Mouse (Mus musculus): ENCODE measurements around the gene Polr3h. TPM values are rescaled to one million over a fixed set of nuclear protein-coding genes. Genes with fewer than 3 reads are reported as not detected.

Polr3h gene
- polyA plus RNA-seq, 1 experiment: 164 TPM

- TF ChIP-seq CTCF (IDR thresholded peaks at IDR 0.05; ENCODE audit: control insufficient read depth, insufficient read depth, insufficient read length) (peak; percentile 35), CEBPB (IDR thresholded peaks at IDR 0.05; ENCODE audit: low read depth) (peak; percentile 16), USF1 (IDR thresholded peaks at IDR 0.05; ENCODE audit: low read depth) (no peak)
- peaks cover 96% of the 10 kb centered on the region for H3K36me3 ChIP-seq (ENCODE audit: control insufficient read depth, insufficient read depth)
Measured at GRCm38 (mm10) chr15:81904939-81905338, 21.1 kb downstream of the Polr3h start.

DNA sequence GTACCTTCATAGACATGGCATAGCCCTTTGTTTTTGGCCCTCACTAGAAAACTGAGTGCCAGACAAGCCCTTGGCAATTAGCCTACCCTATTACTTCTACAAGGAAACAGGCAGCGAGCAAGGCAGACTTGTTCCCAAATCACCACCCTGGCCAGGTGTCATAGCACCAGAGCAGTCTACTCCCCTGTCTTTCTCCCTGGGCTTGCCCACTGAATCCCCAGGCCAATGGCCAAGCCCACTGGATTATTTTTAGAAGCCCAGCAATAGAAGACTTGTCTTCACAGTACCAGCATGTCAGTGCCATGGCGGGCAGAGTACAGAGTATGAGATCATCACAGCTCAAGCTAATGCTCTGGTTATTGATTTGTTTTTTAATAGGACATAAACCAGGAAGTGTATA is 27.3 kb downstream of the Polr3h start:
- Histone ChIP-seq H3K79me2 (ENCODE audit: control insufficient read depth, insufficient read depth) (no peaks in the 10 kb centered on the region), H3K27me3 (ENCODE audit: control insufficient read depth, insufficient read depth, insufficient read length) (no peaks in the 10 kb centered on the region), H3K36me3 (ENCODE audit: control insufficient read depth, insufficient read depth) (peaks cover 87% of the 10 kb centered on the region), H3K79me3 (ENCODE audit: low read depth) (no peaks in the 10 kb centered on the region), H3K4me3 (ENCODE audit: insufficient read depth, poor library complexity, severe bottlenecking) (no peak overlapping the region), H3ac (ENCODE audit: control insufficient read depth, insufficient read length, low read depth) (no peak overlapping the region)
- TF ChIP-seq CEBPB (IDR thresholded peaks at IDR 0.05; ENCODE audit: low read depth) (no peak), CTCF (IDR thresholded peaks at IDR 0.05; ENCODE audit: control insufficient read depth, insufficient read depth, insufficient read length) (no peak), MYOG (IDR thresholded peaks at IDR 0.05; ENCODE audit: control insufficient read depth, extremely low read depth, insufficient read length) (no peak), USF1 (IDR thresholded peaks at IDR 0.05; ENCODE audit: low read depth) (no peak), MYOD1 (IDR thresholded peaks at IDR 0.05; ENCODE audit: control insufficient read depth, insufficient read length, low read depth) (no peak), MAX (IDR thresholded peaks at IDR 0.05) (no peak), FOSL1 (IDR thresholded peaks at IDR 0.05; ENCODE audit: insufficient read depth, low read length, poor library complexity, severe bottlenecking) (no peak)

More at GRCm38 (mm10) chr15:81904939-81905338, 21.1 kb downstream of the Polr3h start:
- Histone ChIP-seq H3ac (ENCODE audit: control insufficient read depth, insufficient read length, low read depth) (no peak overlapping the region), H3K79me2 (ENCODE audit: control insufficient read depth, insufficient read depth) (no peaks in the 10 kb centered on the region), H3K79me3 (ENCODE audit: low read depth) (no peaks in the 10 kb centered on the region), H3K4me3 (ENCODE audit: insufficient read depth, poor library complexity, severe bottlenecking) (no peak overlapping the region), H3K27me3 (ENCODE audit: control insufficient read depth, insufficient read depth, insufficient read length) (no peaks in the 10 kb centered on the region)

GRCm38 (mm10) chr15:81897607-81898285 is 28.3 kb downstream of the Polr3h start:
- peaks cover 86% of the 10 kb centered on the region for H3K36me3 ChIP-seq (ENCODE audit: control insufficient read depth, insufficient read depth)
- TF ChIP-seq MAX (IDR thresholded peaks at IDR 0.05) (no peak), CTCF (IDR thresholded peaks at IDR 0.05; ENCODE audit: control insufficient read depth, insufficient read depth, insufficient read length) (no peak), USF1 (IDR thresholded peaks at IDR 0.05; ENCODE audit: low read depth) (no peak), MYOD1 (IDR thresholded peaks at IDR 0.05; ENCODE audit: control insufficient read depth, insufficient read length, low read depth) (no peak), MYOG (IDR thresholded peaks at IDR 0.05; ENCODE audit: control insufficient read depth, extremely low read depth, insufficient read length) (no peak), CEBPB (IDR thresholded peaks at IDR 0.05; ENCODE audit: low read depth) (no peak), FOSL1 (IDR thresholded peaks at IDR 0.05; ENCODE audit: insufficient read depth, low read length, poor library complexity, severe bottlenecking) (no peak)

GRCm38 (mm10) chr15:81896407-81896806 is 29.6 kb downstream of the Polr3h start:
- Histone ChIP-seq H3ac (ENCODE audit: control insufficient read depth, insufficient read length, low read depth) (no peak overlapping the region), H3K4me3 (ENCODE audit: insufficient read depth, poor library complexity, severe bottlenecking) (no peak overlapping the region), H3K36me3 (ENCODE audit: control insufficient read depth, insufficient read depth) (peaks cover 86% of the 10 kb centered on the region), H3K79me2 (ENCODE audit: control insufficient read depth, insufficient read depth) (no peaks in the 10 kb centered on the region), H3K79me3 (ENCODE audit: low read depth) (no peaks in the 10 kb centered on the region), H3K27me3 (ENCODE audit: control insufficient read depth, insufficient read depth, insufficient read length) (no peaks in the 10 kb centered on the region)
- no peak for TF ChIP-seq FOSL1 (IDR thresholded peaks at IDR 0.05; ENCODE audit: insufficient read depth, low read length, poor library complexity, severe bottlenecking)
- TF ChIP-seq MAX (IDR thresholded peaks at IDR 0.05): no peak
- TF ChIP-seq MYOD1 (IDR thresholded peaks at IDR 0.05; ENCODE audit: control insufficient read depth, insufficient read length, low read depth): no peak
- TF ChIP-seq MYOG (IDR thresholded peaks at IDR 0.05; ENCODE audit: control insufficient read depth, extremely low read depth, insufficient read length): no peak

More at GRCm38 (mm10) chr15:81897607-81898285, 28.3 kb downstream of the Polr3h start:
- no peak overlapping the region for H3ac ChIP-seq (ENCODE audit: control insufficient read depth, insufficient read length, low read depth)
- H3K27me3 ChIP-seq (ENCODE audit: control insufficient read depth, insufficient read depth, insufficient read length): no peaks in the 10 kb centered on the region
- H3K4me3 ChIP-seq (ENCODE audit: insufficient read depth, poor library complexity, severe bottlenecking): no peak overlapping the region
- no peaks in the 10 kb centered on the region for H3K79me3 ChIP-seq (ENCODE audit: low read depth)
- no peaks in the 10 kb centered on the region for H3K79me2 ChIP-seq (ENCODE audit: control insufficient read depth, insufficient read depth)

- peaks cover 93% of the 10 kb centered on the region for H3K36me3 ChIP-seq (ENCODE audit: control insufficient read depth, insufficient read depth)
- H3K4me3 ChIP-seq (ENCODE audit: insufficient read depth, poor library complexity, severe bottlenecking): no peak overlapping the region
- no peaks in the 10 kb centered on the region for H3K27me3 ChIP-seq (ENCODE audit: control insufficient read depth, insufficient read depth, insufficient read length)
- no peaks in the 10 kb centered on the region for H3K79me3 ChIP-seq (ENCODE audit: low read depth)
- TF ChIP-seq USF1 (IDR thresholded peaks at IDR 0.05; ENCODE audit: low read depth): no peak
- no peak for TF ChIP-seq FOSL1 (IDR thresholded peaks at IDR 0.05; ENCODE audit: insufficient read depth, low read length, poor library complexity, severe bottlenecking)
- no peak for TF ChIP-seq MAX (IDR thresholded peaks at IDR 0.05)
- TF ChIP-seq CTCF (IDR thresholded peaks at IDR 0.05; ENCODE audit: control insufficient read depth, insufficient read depth, insufficient read length): no peak
- TF ChIP-seq MYOD1 (IDR thresholded peaks at IDR 0.05; ENCODE audit: control insufficient read depth, insufficient read length, low read depth): no peak
- no peak for TF ChIP-seq CEBPB (IDR thresholded peaks at IDR 0.05; ENCODE audit: low read depth)
- TF ChIP-seq MYOG (IDR thresholded peaks at IDR 0.05; ENCODE audit: control insufficient read depth, extremely low read depth, insufficient read length): no peak
- peaks cover 2% of the 10 kb centered on the region for H3K79me2 ChIP-seq (ENCODE audit: control insufficient read depth, insufficient read depth)
- no peak overlapping the region for H3ac ChIP-seq (ENCODE audit: control insufficient read depth, insufficient read length, low read depth)
Measured at GRCm38 (mm10) chr15:81894002-81894401, 32.0 kb downstream of the Polr3h start.
